Mouse (Mus musculus): ENCODE measurements around the gene Ngrn.

DNA sequence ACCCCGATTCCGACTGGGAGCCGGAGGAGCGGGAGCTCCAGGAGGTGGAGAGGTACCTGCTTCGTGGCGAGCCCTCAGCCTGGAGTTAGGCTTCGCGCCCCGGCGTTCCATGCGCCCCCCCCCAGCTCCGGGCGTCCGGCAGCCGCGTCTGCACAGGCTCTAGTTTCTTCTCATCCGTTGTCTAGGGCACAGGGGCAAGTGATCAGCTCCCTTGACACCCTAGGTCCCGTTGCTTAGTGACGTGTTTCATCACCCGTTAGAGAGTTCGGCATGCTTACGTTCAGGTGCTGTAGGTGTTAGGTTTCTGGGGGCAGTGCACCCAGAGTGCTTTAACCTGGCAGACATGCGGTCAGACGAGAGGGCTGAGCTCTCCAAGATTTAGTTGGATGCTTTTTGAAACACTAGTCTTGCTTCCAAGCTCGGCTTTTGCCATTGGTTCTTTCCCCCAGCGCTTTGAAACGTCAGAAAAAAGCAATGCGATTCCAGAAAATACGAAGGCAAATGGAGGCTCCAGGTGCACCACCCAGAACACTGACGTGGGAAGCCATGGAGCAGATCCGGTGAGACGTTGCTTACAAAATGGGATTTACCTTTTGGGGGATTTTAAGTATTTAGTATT lies 466 bp downstream of the Ngrn start:
- TF ChIP-seq CTCF (conservative IDR thresholded peaks at IDR 0.05; ENCODE audit: insufficient read depth, insufficient read length, low read depth, low read length) (no peak), POLR2A (IDR thresholded peaks at IDR 0.05; ENCODE audit: low read depth, low read length) (no peak)
